Mouse (Mus musculus): ENCODE results near the gene Rnf144b. TPM values are rescaled to one million over a fixed set of nuclear protein-coding genes. Genes with fewer than 3 reads are reported as not detected.

Gene Rnf144b
- polyA plus RNA-seq, 1 experiment from 2014 or later: 0.95 TPM

DNA sequence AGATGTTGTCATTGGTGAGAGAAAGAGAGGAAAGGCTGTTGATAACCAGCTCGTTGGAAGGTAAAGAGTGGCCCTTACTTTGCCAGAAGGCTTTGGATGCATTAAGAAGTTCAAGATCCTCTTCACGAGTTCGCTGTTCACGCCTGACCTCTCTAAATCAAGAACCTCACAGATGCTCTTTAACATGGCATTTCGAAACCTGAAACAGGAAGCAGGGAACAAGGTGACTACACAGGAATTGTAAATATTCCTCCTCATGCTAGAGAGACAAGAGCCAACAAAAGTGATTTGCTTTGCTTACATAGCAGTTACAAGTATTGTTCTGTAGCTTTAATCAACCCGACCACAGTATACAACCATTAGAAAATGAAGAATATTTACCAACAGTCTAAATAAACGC, 23.2 kb upstream of the Rnf144b start:
- Histone ChIP-seq H3K36me3 (ENCODE audit: control insufficient read depth, insufficient read depth, low read length) (peaks cover 71% of the 10 kb centered on the region), H3K4me1 (ENCODE audit: control insufficient read depth, insufficient read depth, low read length) (peaks cover 14% of the 10 kb centered on the region), H3K9me3 (ENCODE audit: control insufficient read depth, low read length) (no peaks in the 10 kb centered on the region), H3K4me2 (replicated peaks; ENCODE audit: low read depth, low read length) (no peak overlapping the region), H3K27me3 (ENCODE audit: control insufficient read depth, insufficient read depth, low read length) (no peaks in the 10 kb centered on the region), H3K4me3 (ENCODE audit: low read length) (no peak overlapping the region), H3K27ac (ENCODE audit: low read depth, low read length) (no peak overlapping the region), H3K9ac (ENCODE audit: low read depth, low read length) (no peak overlapping the region)
- 56% methylated on average over 7 of the region's 7 CpGs for WGBS
- ATAC-seq (ENCODE audit: low FRiP score, low TSS enrichment): no peak

DNA sequence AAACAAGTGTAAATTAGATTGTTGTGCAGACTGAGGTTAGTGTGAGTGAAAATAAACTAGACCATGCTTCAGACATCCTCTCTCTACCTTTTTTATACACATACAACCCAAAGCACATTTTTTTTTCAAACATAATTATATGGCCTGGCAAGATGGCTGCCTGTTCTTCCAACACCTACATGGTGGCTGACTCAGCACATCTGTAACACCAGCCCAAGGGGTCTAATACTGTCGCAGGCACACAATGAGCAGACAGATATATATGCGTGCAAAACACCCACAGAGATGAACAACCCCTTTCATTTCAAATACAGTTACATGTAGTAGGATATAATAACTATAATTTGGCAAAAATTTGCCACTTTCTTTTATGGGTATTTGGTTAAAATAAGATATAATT, 21.9 kb upstream of the Rnf144b start:
- Histone ChIP-seq H3K9ac (ENCODE audit: low read depth, low read length) (no peak overlapping the region), H3K4me1 (ENCODE audit: control insufficient read depth, insufficient read depth, low read length) (peaks cover 15% of the 10 kb centered on the region), H3K9me3 (ENCODE audit: control insufficient read depth, low read length) (no peaks in the 10 kb centered on the region), H3K27ac (ENCODE audit: low read depth, low read length) (no peak overlapping the region), H3K27me3 (ENCODE audit: control insufficient read depth, insufficient read depth, low read length) (no peaks in the 10 kb centered on the region), H3K4me3 (ENCODE audit: low read length) (no peak overlapping the region), H3K36me3 (ENCODE audit: control insufficient read depth, insufficient read depth, low read length) (peaks cover 60% of the 10 kb centered on the region), H3K4me2 (replicated peaks; ENCODE audit: low read depth, low read length) (no peak overlapping the region)
- no peak for ATAC-seq (ENCODE audit: low FRiP score, low TSS enrichment)
- 93% methylated on average over 2 of the region's 2 CpGs for WGBS

DNA sequence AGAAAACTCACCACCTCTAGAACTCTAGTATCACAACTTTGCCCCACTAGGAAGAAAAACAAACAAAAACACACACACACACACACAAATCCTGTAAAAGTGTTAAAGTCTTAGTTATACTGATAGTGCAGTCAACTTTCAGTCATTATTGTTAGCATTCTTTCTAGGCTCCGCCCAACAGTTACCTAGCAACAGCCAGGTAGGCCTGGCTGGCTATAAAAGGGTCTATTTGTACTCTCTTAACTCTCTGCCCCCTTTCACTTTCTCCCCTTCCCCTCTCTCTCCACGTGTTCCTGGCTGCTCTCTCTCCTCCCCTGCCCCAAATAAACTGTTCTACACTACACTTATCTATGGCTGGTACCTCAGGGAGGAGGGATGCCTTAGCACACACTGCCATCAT, 18.3 kb upstream of the Rnf144b start:
- Histone ChIP-seq H3K9ac (ENCODE audit: low read depth, low read length) (peak overlapping the region; percentile 99; the same call in 1 of the 2 replicates), H3K4me2 (replicated peaks; ENCODE audit: low read depth, low read length) (peak overlapping the region; percentile 78), H3K27ac (ENCODE audit: low read depth, low read length) (no peak overlapping the region), H3K4me1 (ENCODE audit: control insufficient read depth, insufficient read depth, low read length) (peaks cover 19% of the 10 kb centered on the region), H3K36me3 (ENCODE audit: control insufficient read depth, insufficient read depth, low read length) (peaks cover 29% of the 10 kb centered on the region), H3K9me3 (ENCODE audit: control insufficient read depth, low read length) (no peaks in the 10 kb centered on the region), H3K4me3 (ENCODE audit: low read length) (peak overlapping the region; percentile 94), H3K27me3 (ENCODE audit: control insufficient read depth, insufficient read depth, low read length) (no peaks in the 10 kb centered on the region)
- ATAC-seq (ENCODE audit: low FRiP score, low TSS enrichment): no peak
- WGBS: 20% methylated on average over 2 of the region's 2 CpGs

DNA sequence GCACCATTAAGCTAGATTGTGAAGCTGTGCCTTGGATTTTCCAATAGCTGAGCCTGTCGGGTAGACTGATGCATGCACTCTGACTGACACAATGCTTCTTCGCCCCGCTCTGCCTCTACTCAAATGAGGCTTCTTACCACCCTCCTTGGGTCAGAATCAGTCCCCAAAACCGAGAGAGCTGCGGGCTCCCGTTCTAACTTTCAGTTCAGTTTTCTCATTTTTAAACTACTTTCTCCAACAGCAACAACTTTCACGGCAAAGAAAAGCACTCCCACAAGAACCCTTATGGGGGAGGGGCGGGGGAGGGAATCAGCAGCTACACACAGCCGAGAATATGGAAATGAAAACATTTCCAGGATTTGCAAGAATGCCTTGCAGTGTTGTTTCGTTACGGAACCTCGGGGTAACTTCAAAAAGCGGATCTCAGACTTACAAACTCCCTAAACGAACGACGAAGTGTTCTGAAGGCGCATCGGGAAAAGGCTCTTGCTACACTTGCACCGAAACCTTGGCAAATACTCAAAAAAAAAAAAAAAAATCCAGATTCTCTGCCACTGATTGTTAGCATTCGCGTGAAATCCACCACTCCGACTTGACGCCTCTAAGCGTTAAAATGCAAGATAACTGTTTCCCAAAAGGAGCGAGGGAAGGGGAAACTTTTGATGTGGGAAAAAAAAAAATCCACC, 17.5 kb upstream of the Rnf144b start:
- no peaks in the 10 kb centered on the region for H3K9me3 ChIP-seq (ENCODE audit: control insufficient read depth, low read length)
- H3K4me3 ChIP-seq (ENCODE audit: low read length): peak overlapping the region; percentile 94
- peak overlapping the region; percentile 78 for H3K4me2 ChIP-seq (replicated peaks; ENCODE audit: low read depth, low read length)
- H3K4me1 ChIP-seq (ENCODE audit: control insufficient read depth, insufficient read depth, low read length): peaks cover 19% of the 10 kb centered on the region
- H3K36me3 ChIP-seq (ENCODE audit: control insufficient read depth, insufficient read depth, low read length): peaks cover 21% of the 10 kb centered on the region
- WGBS: under 1% methylated on average over 25 of the region's 25 CpGs
- peak overlapping the region; percentile 100 for H3K27ac ChIP-seq (ENCODE audit: low read depth, low read length)
- peak overlapping the region; percentile 99 for H3K9ac ChIP-seq (ENCODE audit: low read depth, low read length)
- ATAC-seq (ENCODE audit: low FRiP score, low TSS enrichment): no peak
- H3K27me3 ChIP-seq (ENCODE audit: control insufficient read depth, insufficient read depth, low read length): no peaks in the 10 kb centered on the region

DNA sequence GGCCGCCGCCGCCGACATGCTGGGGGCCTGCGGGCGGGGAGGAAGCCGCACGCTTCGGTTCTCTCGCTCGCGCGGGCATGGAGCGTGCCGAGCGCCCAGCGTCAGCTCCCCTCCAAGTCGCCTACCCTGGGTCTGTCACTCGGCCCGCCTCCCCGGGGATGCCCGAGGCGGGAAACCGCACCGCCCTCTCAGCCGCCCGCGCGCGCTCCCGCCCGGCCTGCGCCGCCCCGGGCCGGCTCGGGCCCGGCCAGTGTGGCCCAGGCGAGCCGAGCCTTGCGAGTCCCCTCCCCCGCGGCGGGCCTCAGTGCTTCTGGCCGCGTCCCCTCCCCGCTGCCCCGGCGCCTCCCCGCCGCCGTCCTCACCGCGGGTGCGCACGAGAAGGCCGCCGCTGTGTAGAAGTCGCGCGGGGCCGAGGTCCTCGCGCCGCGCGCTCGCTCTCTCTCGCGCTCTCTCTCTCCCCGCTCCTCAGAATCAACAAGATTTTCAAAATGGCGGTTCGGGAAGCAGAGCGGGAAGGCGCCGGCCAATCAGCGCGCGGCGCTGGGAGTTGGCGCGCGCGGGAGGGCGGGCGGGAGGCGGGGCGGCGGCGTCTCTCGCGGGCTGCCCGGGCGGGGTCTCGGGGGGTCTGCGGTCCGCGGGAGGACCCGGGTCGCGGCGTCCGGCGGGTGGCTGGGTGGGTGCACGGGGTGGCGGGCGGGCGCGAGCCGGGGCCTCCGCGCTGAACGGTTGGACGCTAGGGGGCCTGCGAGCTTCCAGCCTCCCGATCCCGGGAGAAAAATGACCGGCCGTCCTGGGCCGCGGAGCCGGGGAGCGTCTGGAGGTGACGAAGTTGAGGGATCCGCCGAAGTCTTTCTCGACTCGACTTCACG, 16.5 kb upstream of the Rnf144b start, which contains the start of gene Dek:
TSS of gene Dek (minus strand) at position 491 of the 869 bp plus-strand sequence.
- Histone ChIP-seq H3K4me1 (ENCODE audit: control insufficient read depth, insufficient read depth, low read length) (peaks cover 19% of the 10 kb centered on the region), H3K9me3 (ENCODE audit: control insufficient read depth, low read length) (no peaks in the 10 kb centered on the region), H3K9ac (ENCODE audit: low read depth, low read length) (peak within 1 kb of the TSS; percentile 99), H3K36me3 (ENCODE audit: control insufficient read depth, insufficient read depth, low read length) (peaks cover 14% of the 10 kb centered on the region), H3K4me2 (replicated peaks; ENCODE audit: low read depth, low read length) (peak within 1 kb of the TSS; percentile 78), H3K27me3 (ENCODE audit: control insufficient read depth, insufficient read depth, low read length) (no peaks in the 10 kb centered on the region), H3K27ac (ENCODE audit: low read depth, low read length) (peak within 1 kb of the TSS; percentile 100), H3K4me3 (ENCODE audit: low read length) (peak within 1 kb of the TSS; percentile 94)
- under 1% methylated on average over 93 of the region's 129 CpGs for WGBS
- ATAC-seq (ENCODE audit: low FRiP score, low TSS enrichment): peak; percentile 94

DNA sequence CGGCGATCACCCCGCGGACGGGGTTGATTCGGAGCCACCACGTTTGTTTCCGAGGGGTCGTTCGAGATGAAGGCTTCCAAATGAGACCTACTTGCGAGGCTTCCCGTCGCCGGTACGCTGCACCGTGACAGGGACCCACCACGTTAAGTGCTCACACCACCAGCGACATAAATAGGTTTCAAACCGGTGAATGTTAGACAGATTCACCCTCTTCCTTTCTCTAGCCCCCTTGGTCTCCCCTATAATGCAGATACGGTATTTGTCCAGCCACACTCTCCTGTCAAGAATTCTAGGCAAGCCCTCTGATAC, 15.9 kb upstream of the Rnf144b start:
- peak overlapping the region; percentile 78 for H3K4me2 ChIP-seq (replicated peaks; ENCODE audit: low read depth, low read length)
- peaks cover 8% of the 10 kb centered on the region for H3K36me3 ChIP-seq (ENCODE audit: control insufficient read depth, insufficient read depth, low read length)
- H3K4me1 ChIP-seq (ENCODE audit: control insufficient read depth, insufficient read depth, low read length): peaks cover 19% of the 10 kb centered on the region
- no peaks in the 10 kb centered on the region for H3K27me3 ChIP-seq (ENCODE audit: control insufficient read depth, insufficient read depth, low read length)
- no peaks in the 10 kb centered on the region for H3K9me3 ChIP-seq (ENCODE audit: control insufficient read depth, low read length)
- H3K9ac ChIP-seq (ENCODE audit: low read depth, low read length): peak overlapping the region; percentile 99
- under 1% methylated on average over 20 of the region's 20 CpGs for WGBS
- peak overlapping the region; percentile 94 for H3K4me3 ChIP-seq (ENCODE audit: low read length)
- H3K27ac ChIP-seq (ENCODE audit: low read depth, low read length): peak overlapping the region; percentile 100
- peak; percentile 3; the same call in 1 of the 2 replicates for ATAC-seq (ENCODE audit: low FRiP score, low TSS enrichment)

DNA sequence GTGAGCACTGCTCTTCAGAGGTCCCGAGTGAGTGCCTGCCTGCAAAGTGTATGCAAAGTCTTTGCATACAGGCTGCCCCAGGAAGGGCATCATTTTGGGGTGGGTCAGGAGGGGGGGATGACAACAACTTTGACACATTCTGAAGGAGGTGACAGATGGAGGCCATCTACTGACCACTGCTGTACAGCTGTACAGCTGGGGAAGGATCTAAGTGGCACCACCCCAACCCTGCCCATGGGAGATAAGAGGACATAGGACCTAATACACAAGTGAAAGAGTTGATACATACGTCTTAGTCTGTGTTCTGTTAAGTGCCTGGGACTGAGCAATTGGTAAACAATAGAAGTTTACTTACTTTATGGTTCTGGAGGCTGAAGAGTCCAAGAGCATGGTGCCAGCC, 13.2 kb upstream of the Rnf144b start:
- WGBS: 71% methylated on average over 2 of the region's 2 CpGs
- Histone ChIP-seq H3K27me3 (ENCODE audit: control insufficient read depth, insufficient read depth, low read length) (no peaks in the 10 kb centered on the region), H3K27ac (ENCODE audit: low read depth, low read length) (no peak overlapping the region), H3K36me3 (ENCODE audit: control insufficient read depth, insufficient read depth, low read length) (no peaks in the 10 kb centered on the region), H3K4me2 (replicated peaks; ENCODE audit: low read depth, low read length) (no peak overlapping the region), H3K9ac (ENCODE audit: low read depth, low read length) (no peak overlapping the region), H3K4me1 (ENCODE audit: control insufficient read depth, insufficient read depth, low read length) (peaks cover 5% of the 10 kb centered on the region; the same call in 1 of the 2 replicates), H3K9me3 (ENCODE audit: control insufficient read depth, low read length) (no peaks in the 10 kb centered on the region), H3K4me3 (ENCODE audit: low read length) (no peak overlapping the region)
- no peak for ATAC-seq (ENCODE audit: low FRiP score, low TSS enrichment)

DNA sequence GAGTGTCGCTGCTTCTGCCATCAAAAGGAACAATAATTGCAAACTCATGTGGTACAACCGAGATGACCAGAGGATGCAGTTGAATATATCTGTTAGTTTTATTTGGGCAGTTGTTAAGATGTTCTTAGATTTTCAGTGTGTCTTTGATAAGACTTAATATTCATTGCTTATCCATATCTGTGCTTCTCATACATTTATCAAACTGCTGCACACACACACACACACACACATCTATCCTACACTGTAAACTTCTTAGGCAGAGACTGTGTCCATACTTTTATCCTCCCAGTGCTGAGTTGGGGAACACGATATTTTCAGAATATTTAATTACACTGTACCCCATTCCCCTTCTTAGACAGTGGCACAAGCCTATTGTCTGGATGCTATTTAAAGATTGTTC, 11.3 kb upstream of the Rnf144b start:
- Histone ChIP-seq H3K4me1 (ENCODE audit: control insufficient read depth, insufficient read depth, low read length) (0 out of 2 replicates have a peak, but pooled peaks cover 3% of the 10 kb centered on the region), H3K27ac (ENCODE audit: low read depth, low read length) (no peak overlapping the region), H3K4me2 (replicated peaks; ENCODE audit: low read depth, low read length) (no peak overlapping the region), H3K9me3 (ENCODE audit: control insufficient read depth, low read length) (no peaks in the 10 kb centered on the region), H3K36me3 (ENCODE audit: control insufficient read depth, insufficient read depth, low read length) (no peaks in the 10 kb centered on the region), H3K9ac (ENCODE audit: low read depth, low read length) (no peak overlapping the region), H3K4me3 (ENCODE audit: low read length) (no peak overlapping the region), H3K27me3 (ENCODE audit: control insufficient read depth, insufficient read depth, low read length) (no peaks in the 10 kb centered on the region)
- 89% methylated on average over 3 of the region's 3 CpGs for WGBS
- ATAC-seq (ENCODE audit: low FRiP score, low TSS enrichment): no peak

DNA sequence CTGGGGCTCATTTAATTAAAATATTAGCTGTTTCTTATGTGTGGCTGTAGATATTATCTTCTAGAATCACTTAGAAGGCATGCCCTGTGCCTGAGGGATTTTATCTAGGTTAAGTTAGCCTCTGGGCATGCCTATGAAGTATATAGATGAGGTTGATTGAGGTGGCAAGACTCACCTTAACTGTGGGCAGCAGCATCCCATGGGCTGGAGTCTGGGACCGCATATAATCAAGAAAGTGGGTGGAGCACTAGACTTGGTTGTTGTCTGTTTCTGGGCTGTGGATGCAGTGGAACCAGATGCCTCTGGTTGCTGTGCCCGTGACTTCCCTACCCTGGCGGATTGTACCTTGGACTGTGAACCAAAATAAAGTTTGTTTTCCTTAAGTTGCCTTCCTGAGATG, 10.4 kb upstream of the Rnf144b start:
- Histone ChIP-seq H3K27ac (ENCODE audit: low read depth, low read length) (no peak overlapping the region), H3K9ac (ENCODE audit: low read depth, low read length) (no peak overlapping the region), H3K27me3 (ENCODE audit: control insufficient read depth, insufficient read depth, low read length) (no peaks in the 10 kb centered on the region), H3K4me1 (ENCODE audit: control insufficient read depth, insufficient read depth, low read length) (0 out of 2 replicates have a peak, but pooled peaks cover 3% of the 10 kb centered on the region), H3K9me3 (ENCODE audit: control insufficient read depth, low read length) (no peaks in the 10 kb centered on the region), H3K4me3 (ENCODE audit: low read length) (no peak overlapping the region), H3K36me3 (ENCODE audit: control insufficient read depth, insufficient read depth, low read length) (no peaks in the 10 kb centered on the region), H3K4me2 (replicated peaks; ENCODE audit: low read depth, low read length) (no peak overlapping the region)
- WGBS: 80% methylated on average over 3 of the region's 3 CpGs
- ATAC-seq (ENCODE audit: low FRiP score, low TSS enrichment): no peak
